Mouse (Mus musculus) heart, postnatal 0 days (tissue): Measurements from ENCODE around the gene Slc35b4. TPM values are rescaled to one million over a fixed set of nuclear protein-coding genes. Genes with fewer than 3 reads are reported as not detected.

Experiments
- ATAC-seq: fragments of 200-750 bp; cut with Nextera tagmentation; 2 replicates; pipeline ENCODE4 v1.8.0; 2017; ENCODE audit warnings: low read depth, moderate number of reproducible peaks, moderate library complexity; ENCODE audit not compliant: insufficient read depth
- DNase-seq: peaks from one replicate; pipeline ENCODE4 v3.0.0-alpha.2; 2016; ENCODE audit warnings: low spot score
- H3K27ac ChIP-seq: fragments of 300-500 bp; sonication (generic); 2 replicates; pipeline ENCODE4 v1.5.1; 2014; ENCODE audit warnings: low read depth, mild to moderate bottlenecking
- H3K27me3 ChIP-seq: fragments of 300-500 bp; sonication (generic); 2 replicates; pipeline ENCODE4 v1.6.1; 2014; ENCODE audit warnings: low read length, mixed read lengths; ENCODE audit not compliant: control insufficient read depth, insufficient read depth
- H3K36me3 ChIP-seq: fragments of 300-500 bp; sonication (generic); replicated peaks from 2 replicates; pipeline ENCODE4 v1.6.1; 2014; ENCODE audit warnings: low read length, mixed read lengths; ENCODE audit not compliant: control insufficient read depth, insufficient read depth
- H3K4me1 ChIP-seq: fragments of 300-500 bp; sonication (generic); 2 replicates; pipeline ENCODE4 v1.6.1; 2014; ENCODE audit warnings: antibody characterized with exemption; ENCODE audit not compliant: control insufficient read depth, insufficient read depth
- H3K4me2 ChIP-seq: fragments of 300-500 bp; sonication (generic); 2 replicates; pipeline ENCODE4 v1.6.1; 2014; ENCODE audit warnings: low read depth, mild to moderate bottlenecking, low read length, moderate library complexity
- H3K4me3 ChIP-seq: fragments of 300-500 bp; sonication (generic); 2 replicates; pipeline ENCODE4 v1.5.1; 2014; ENCODE audit warnings: low read depth, low read length
- H3K9ac ChIP-seq: fragments of 300-500 bp; sonication (generic); replicated peaks from 2 replicates; pipeline ENCODE4 v1.6.1; 2014; ENCODE audit warnings: low read depth, low read length, mixed read lengths
- H3K9me3 ChIP-seq: fragments of 300-500 bp; sonication (generic); replicated peaks from 2 replicates; pipeline ENCODE4 v1.6.1; 2016; ENCODE audit warnings: low read length; ENCODE audit not compliant: control insufficient read depth
- CTCF ChIP-seq: IDR thresholded peaks from 2 replicates; pipeline ENCODE4 v1.5.1; 2016; ENCODE audit warnings: antibody characterized with exemption, control low read depth, low read depth
- EP300 ChIP-seq: IDR thresholded peaks from 2 replicates; pipeline ENCODE4 v1.6.1; 2016; ENCODE audit warnings: antibody characterized with exemption, low read depth
- WGBS: fragments of 180-500 bp; shearing (Covaris S2); extraction: QIAGEN DNeasy Blood & Tissue Kit; methylation state at CpG from one replicate; pipeline ENCODE4 v1.1.7; 2014; 5-methylcytosine and 5-hydroxymethylcytosine counted together
- polyA plus RNA-seq: library from polyadenylated mRNA; unstranded; fragments of >200 nt; fragmentation: Nextera tagmentation; extraction: Ambion mirVana; gene quantifications from 2 replicates; pipeline ENCODE4 v1.2.1, GENCODE M21; 2015
- total RNA-seq: library from RNA; depleted of rRNA; stranded (reverse); fragments of >200 nt; gene quantifications from 2 replicates; pipeline ENCODE4 v1.2.3, GENCODE M21; 2014; ENCODE audit warnings: low replicate concordance

Gene Slc35b4
- total and polyA plus RNA-seq, 2 experiments from 2014 or later: 9.0 to 14.6 TPM

- ATAC-seq (no peak), DNase-seq (no peak)
- Histone ChIP-seq H3K4me3 (no peak overlapping the region), H3K9ac (no peak overlapping the region), H3K27me3 (no peaks in the 10 kb centered on the region), H3K4me1 (no peaks in the 10 kb centered on the region), H3K9me3 (no peaks in the 10 kb centered on the region), H3K27ac (no peak overlapping the region), H3K36me3 (no peaks in the 10 kb centered on the region), H3K4me2 (no peak overlapping the region)
- TF ChIP-seq EP300 (no peak), CTCF (no peak)
- 81% methylated on average over 3 of the region's 3 CpGs for WGBS
Observed at GRCm38 (mm10) chr6:34138366-34138765, 38.5 kb downstream of the Slc35b4 start.

- no peak overlapping the region for H3K4me3 ChIP-seq
Observed at GRCm38 (mm10) chr6:34132391-34132790, 44.5 kb downstream of the Slc35b4 start.

GRCm38 (mm10) chr6:34129261-34129660 lies 47.6 kb downstream of the Slc35b4 start:
- no peak for ATAC-seq
- DNase-seq: no peak
- WGBS: 36% methylated on average over 2 of the region's 2 CpGs
- Histone ChIP-seq H3K27ac (no peak overlapping the region), H3K9me3 (no peaks in the 10 kb centered on the region), H3K4me3 (no peak overlapping the region), H3K4me2 (no peak overlapping the region), H3K36me3 (no peaks in the 10 kb centered on the region), H3K4me1 (no peaks in the 10 kb centered on the region), H3K27me3 (no peaks in the 10 kb centered on the region), H3K9ac (no peak overlapping the region)
- TF ChIP-seq EP300 (no peak), CTCF (no peak)

More at GRCm38 (mm10) chr6:34132391-34132790, 44.5 kb downstream of the Slc35b4 start:
- no peak for DNase-seq
- Histone ChIP-seq H3K9ac (no peak overlapping the region), H3K36me3 (no peaks in the 10 kb centered on the region), H3K27me3 (no peaks in the 10 kb centered on the region), H3K4me2 (no peak overlapping the region), H3K27ac (no peak overlapping the region), H3K9me3 (no peaks in the 10 kb centered on the region), H3K4me1 (no peaks in the 10 kb centered on the region)
- ATAC-seq: no peak
- TF ChIP-seq CTCF (no peak), EP300 (no peak)
- 80% methylated on average over 9 of the region's 9 CpGs for WGBS

GRCm38 (mm10) chr6:34124401-34124800 lies 52.5 kb downstream of the Slc35b4 start:
- H3K36me3 ChIP-seq: no peaks in the 10 kb centered on the region
- no peak overlapping the region; the same call in 1 of the 2 replicates for H3K27ac ChIP-seq
- no peak for TF ChIP-seq EP300
- no peak for TF ChIP-seq CTCF
- WGBS: 79% methylated on average over 2 of the region's 2 CpGs
- no peak overlapping the region for H3K4me2 ChIP-seq
- no peak overlapping the region for H3K9ac ChIP-seq
- no peak overlapping the region for H3K4me3 ChIP-seq
- ATAC-seq (no peak), DNase-seq (no peak)
- H3K9me3 ChIP-seq: no peaks in the 10 kb centered on the region
- no peaks in the 10 kb centered on the region for H3K27me3 ChIP-seq
- H3K4me1 ChIP-seq: no peaks in the 10 kb centered on the region

GRCm38 (mm10) chr6:34116838-34117478 lies 60.0 kb downstream of the Slc35b4 start:
- no peak overlapping the region for H3K9ac ChIP-seq
- WGBS: 85% methylated on average over 7 of the region's 7 CpGs
- H3K4me1 ChIP-seq: no peaks in the 10 kb centered on the region
- no peak for DNase-seq
- no peak overlapping the region for H3K27ac ChIP-seq
- ATAC-seq: no peak
- no peaks in the 10 kb centered on the region for H3K9me3 ChIP-seq
- no peaks in the 10 kb centered on the region for H3K27me3 ChIP-seq
- TF ChIP-seq EP300 (no peak), CTCF (no peak)
- no peak overlapping the region for H3K4me2 ChIP-seq
- no peaks in the 10 kb centered on the region for H3K36me3 ChIP-seq
- no peak overlapping the region for H3K4me3 ChIP-seq

- DNase-seq (no peak), ATAC-seq (no peak)
- H3K36me3 ChIP-seq: no peaks in the 10 kb centered on the region
- no peak overlapping the region for H3K4me2 ChIP-seq
- WGBS: 71% methylated on average over 6 of the region's 6 CpGs
- no peaks in the 10 kb centered on the region for H3K9me3 ChIP-seq
- no peak overlapping the region for H3K27ac ChIP-seq
- TF ChIP-seq EP300 (no peak), CTCF (no peak)
- no peak overlapping the region for H3K9ac ChIP-seq
- H3K27me3 ChIP-seq: no peaks in the 10 kb centered on the region
- H3K4me1 ChIP-seq: no peaks in the 10 kb centered on the region
- no peak overlapping the region for H3K4me3 ChIP-seq
Observed at GRCm38 (mm10) chr6:34111406-34111805, 65.5 kb downstream of the Slc35b4 start.
